Comparison of ENCODE assay signal across 19 mouse cellular contexts in the genomic region with DNA sequence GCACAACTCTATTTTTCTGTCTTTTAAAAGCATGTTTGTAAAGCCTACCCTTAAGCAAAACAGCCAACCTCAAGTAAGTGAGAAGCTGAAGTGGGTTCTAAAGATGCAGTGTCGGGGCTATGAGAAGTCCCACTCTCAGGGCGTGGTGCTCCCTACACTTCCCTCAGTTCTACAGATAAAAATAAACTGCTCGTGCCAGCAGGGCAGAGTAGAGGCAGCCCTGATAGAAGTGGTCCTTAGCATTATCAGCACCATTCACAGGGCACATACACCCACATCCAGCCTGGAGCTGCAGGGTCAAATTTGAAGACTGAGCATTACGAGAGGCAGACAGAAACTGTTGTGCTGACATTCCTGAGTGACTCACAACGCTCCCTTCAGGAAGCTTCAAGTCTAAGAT.
DNase-seq lines count a peak whose midpoint lies in the region; ATAC-seq and TF ChIP-seq lines count a peak whose summit lies in the region.
"Had no signal": no experiment of that assay in that cellular context is flagged by ENCODE, and none has a peak within 500 bp of the region (broad histone marks: within the 10 kb centered on the region; RNA-seq: fewer than 3 reads in every experiment).

No protein-coding gene starts in this region.

- H3K27me3 ChIP-seq in liver, embryonic 14.5 days (ENCODE audit: control insufficient read depth, insufficient read depth, low read length): no peaks in the 10 kb centered on the region
- H3K27me3 ChIP-seq in hindbrain, embryonic 13.5 days: no peaks in the 10 kb centered on the region
- H3K27me3 ChIP-seq: midbrain, embryonic 15.5 days had no signal

- 21% methylated on average over 5 of the region's 5 CpGs for WGBS in liver, embryonic 14.5 days (ENCODE audit: insufficient replicate concordance)
- 88% methylated on average over 5 of the region's 5 CpGs for WGBS in hindbrain, embryonic 13.5 days

- TF ChIP-seq EP300 in liver, embryonic 14.5 days (IDR thresholded peaks at IDR 0.05; ENCODE audit: low read depth): peak; percentile 82

- H3K9me3 ChIP-seq in liver, embryonic 14.5 days (ENCODE audit: control insufficient read depth, low read length): no peaks in the 10 kb centered on the region
- no peaks in the 10 kb centered on the region for H3K9me3 ChIP-seq in hindbrain, embryonic 13.5 days
- H3K9me3 ChIP-seq: embryonic facial prominence, embryonic 10.5 days; midbrain, embryonic 15.5 days had no signal

- peaks cover 38 to 47% of the 10 kb centered on the region in 2 experiments for H3K4me1 ChIP-seq in liver, embryonic 14.5 days (replicated peaks; ENCODE audit: control insufficient read depth in 2 of 2, insufficient read depth in 2 of 2, low read length in 1 of 2)
- no peaks in the 10 kb centered on the region for H3K4me1 ChIP-seq in hindbrain, embryonic 13.5 days (replicated peaks)
- H3K4me1 ChIP-seq: embryonic facial prominence, embryonic 10.5 days; midbrain, embryonic 15.5 days had no signal

- peak overlapping the region; percentile 4 to 28; a peak in 3 of 4 replicates for H3K4me3 ChIP-seq in liver, embryonic 14.5 days (ENCODE audit: insufficient read depth in 1 of 2, low read depth in 2 of 2, low read length in 2 of 2)
- no peak overlapping the region for H3K4me3 ChIP-seq in hindbrain, embryonic 13.5 days
- H3K4me3 ChIP-seq: embryonic facial prominence, embryonic 10.5 days; layer of hippocampus, adult 2 months; midbrain, embryonic 15.5 days had no signal

- peak overlapping the region; percentile 95 for H3K27ac ChIP-seq in liver, embryonic 14.5 days
- no peak overlapping the region for H3K27ac ChIP-seq in hindbrain, embryonic 13.5 days
- H3K27ac ChIP-seq: embryonic facial prominence, embryonic 10.5 days; hindbrain, postnatal 0 days; layer of hippocampus, adult 2 months; midbrain, embryonic 15.5 days had no signal

- peak; percentile 30 for DNase-seq in spleen, adult 12 weeks (ENCODE audit: low spot score)
- DNase-seq in spleen, adult 18-20 months: no peak
- peak; percentile 70 to 79 (median 74) for DNase-seq in liver, embryonic 14.5 days (ENCODE audit: low read depth in 3 of 3, low spot score in 3 of 3)
- DNase-seq in spleen, postnatal 36 days (ENCODE audit: low spot score in 2 of 2): peak; percentile 35 to 63
- DNase-seq in layer of hippocampus, adult 18-20 months (ENCODE audit: low spot score in 2 of 2): no peak
- DNase-seq in retina, embryonic 14.5 days (ENCODE audit: low spot score): no peak
- DNase-seq: adrenal gland, postnatal 25 days; cerebellum, postnatal 25 days; gastrocnemius, postnatal 36 days; lung, postnatal 4 days; right cerebral cortex, postnatal 4 days; thymus, postnatal 36 days had no signal

- no peak; the same call in 1 of the 2 replicates for TF ChIP-seq CTCF in liver, embryonic 14.5 days (IDR thresholded peaks at IDR 0.05; ENCODE audit: low read depth)

- peaks cover 38% of the 10 kb centered on the region for H3K36me3 ChIP-seq in liver, embryonic 14.5 days (replicated peaks; ENCODE audit: control insufficient read depth, insufficient read depth, low read depth)
- H3K36me3 ChIP-seq in hindbrain, embryonic 13.5 days: no peaks in the 10 kb centered on the region
- H3K36me3 ChIP-seq: midbrain, embryonic 15.5 days had no signal

- peak; percentile 94 for ATAC-seq in erythroblast, adult 5-6 weeks (replicated peaks; ENCODE audit: low FRiP score, poor library complexity, severe bottlenecking)
- peak; percentile 99 for ATAC-seq in liver, embryonic 14.5 days (ENCODE audit: insufficient read depth)
- no peak for ATAC-seq in hindbrain, embryonic 13.5 days (ENCODE audit: low FRiP score)
- ATAC-seq: CD4-positive, CD25-positive, alpha-beta regulatory T cell, adult 4 months; hindbrain, postnatal 0 days; midbrain, embryonic 15.5 days had no signal

- peak overlapping the region; percentile 74 for H3K4me2 ChIP-seq in liver, embryonic 14.5 days (ENCODE audit: low read depth)
- H3K4me2 ChIP-seq in hindbrain, embryonic 13.5 days: no peak overlapping the region
- H3K4me2 ChIP-seq: midbrain, embryonic 15.5 days had no signal

- H3K9ac ChIP-seq in liver, embryonic 14.5 days (replicated peaks): peak overlapping the region; percentile 61
- H3K9ac ChIP-seq in hindbrain, embryonic 13.5 days: no peak overlapping the region
- H3K9ac ChIP-seq: midbrain, embryonic 15.5 days had no signal

Comparison
In these comparisons a context has a peak if more than half of its experiments do, and no peak if none do; other contexts are left out.
1. DNase-seq: peak in spleen, adult 12 weeks (single experiment), liver, embryonic 14.5 days (3 of 3) and spleen, postnatal 36 days (2 of 2); none in spleen, adult 18-20 months (0 of 2), layer of hippocampus, adult 18-20 months (0 of 2) and retina, embryonic 14.5 days (single experiment).